Mouse (Mus musculus) erythroblast, embryonic 14.5 days (primary cell): Measurements from ENCODE around the gene Atn1.

Experiments used
- GATA1 ChIP-seq: IDR thresholded peaks from 2 replicates; pipeline ENCODE4 v1.6.1; 2012; ENCODE audit warnings: low read length, inconsistent platforms, mixed read lengths
- TAL1 ChIP-seq: IDR thresholded peaks from 3 replicates; pipeline ENCODE4 v1.6.1; 2012; ENCODE audit warnings: low read length, inconsistent platforms, mixed read lengths

- no peak for TF ChIP-seq GATA1
- no peak for TF ChIP-seq TAL1
Measured at GRCm38 (mm10) chr6:124711824-124712782, 44.2 kb downstream of the Atn1 start, which contains the start of the genes Emg1 and Phb2.
